Mouse (Mus musculus) mouse trophoblast stem cell (cell line): ENCODE results near the gene Myo15b.

Experiments
- in situ Hi-C, 2 experiments: fragments of 300-500 bp; cut with MseI, MboI; formaldehyde crosslinking; loops; 2 replicates in 1 of 2; 3 replicates in 1 of 2; pipeline ENCODE4 v1.15.1; 2025

The Myo15b gene

DNA sequence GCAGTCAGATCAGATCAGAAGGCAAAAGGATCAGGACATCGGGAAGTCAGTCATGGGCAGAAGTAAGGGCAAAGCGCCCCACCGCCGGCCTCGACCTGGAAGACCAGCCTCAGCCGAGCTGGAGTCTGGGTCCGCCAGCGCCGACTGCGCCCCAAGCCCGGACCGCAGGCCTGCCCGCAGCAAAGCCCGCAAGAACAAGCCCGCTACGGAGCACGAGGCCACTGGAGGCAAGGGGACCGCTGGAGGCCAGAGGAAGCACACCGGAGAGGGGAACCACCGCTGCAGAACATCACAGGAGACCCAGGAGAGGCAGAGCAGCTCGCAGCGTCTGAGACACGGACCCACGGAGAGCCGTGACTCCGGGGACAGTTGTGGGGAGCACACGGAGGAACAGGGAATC lies at the start of gene Myo15b:
Gene Myo15b, plus strand, starts transcription at position 53 of the 400 bp plus-strand sequence.
- in situ Hi-C loops, result no loop called here

DNA sequence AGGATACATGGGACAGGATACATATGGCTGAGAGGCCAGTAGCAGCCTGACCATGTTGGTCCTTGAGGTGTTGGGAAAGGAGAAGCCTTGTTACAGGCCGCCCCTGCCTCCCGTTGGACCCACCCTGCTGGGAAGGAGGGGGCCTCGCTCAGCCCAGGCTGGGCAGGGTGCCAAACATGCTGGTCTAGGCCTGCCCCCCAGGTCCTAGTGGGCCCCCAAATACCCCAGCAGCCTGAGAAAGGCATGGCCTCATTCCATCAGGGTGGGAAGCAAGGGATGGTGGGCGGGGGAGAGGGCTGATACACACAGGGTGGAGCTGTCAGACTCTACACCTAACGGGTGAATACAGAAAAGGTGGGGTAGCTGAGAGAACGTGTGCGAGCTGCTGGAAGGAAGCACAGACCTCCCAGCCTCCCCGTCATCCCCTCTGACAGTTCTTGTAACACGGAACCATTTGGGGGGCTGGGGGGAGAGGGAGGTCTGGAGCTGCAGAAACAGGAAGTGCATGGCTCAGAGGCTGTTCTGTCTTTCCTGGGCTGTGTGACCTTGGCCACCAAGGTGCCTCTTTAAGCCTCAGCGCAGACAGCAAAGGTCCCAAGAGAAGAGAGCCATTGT lies 49.4 kb upstream of the Myo15b start:
- in situ Hi-C loops, result no loop called here

DNA sequence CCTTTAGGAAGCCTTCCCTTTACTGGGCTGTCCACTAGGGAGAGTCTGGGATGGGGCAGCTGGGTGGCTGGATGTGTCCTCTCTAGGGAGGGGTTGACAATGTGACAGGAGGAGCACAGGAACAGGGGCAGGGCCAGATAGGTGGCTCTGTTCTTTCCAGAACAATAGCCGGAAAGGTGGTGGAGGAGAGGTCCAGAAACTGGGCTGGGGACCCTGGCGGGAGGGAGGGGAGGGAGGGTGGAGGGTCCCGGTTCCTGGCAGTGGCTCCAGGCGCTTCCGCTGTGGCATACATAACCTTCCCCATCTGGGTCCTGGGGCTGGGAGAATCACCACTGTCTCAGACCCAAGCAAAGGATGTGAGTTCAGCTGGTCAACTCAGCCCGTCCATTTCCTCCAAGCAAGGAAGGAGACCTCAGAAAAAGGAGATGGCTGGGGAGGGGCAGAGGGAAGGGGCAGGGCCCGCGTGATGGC lies 48.9 kb upstream of the Myo15b start:
- in situ Hi-C loops, result no loop called here

DNA sequence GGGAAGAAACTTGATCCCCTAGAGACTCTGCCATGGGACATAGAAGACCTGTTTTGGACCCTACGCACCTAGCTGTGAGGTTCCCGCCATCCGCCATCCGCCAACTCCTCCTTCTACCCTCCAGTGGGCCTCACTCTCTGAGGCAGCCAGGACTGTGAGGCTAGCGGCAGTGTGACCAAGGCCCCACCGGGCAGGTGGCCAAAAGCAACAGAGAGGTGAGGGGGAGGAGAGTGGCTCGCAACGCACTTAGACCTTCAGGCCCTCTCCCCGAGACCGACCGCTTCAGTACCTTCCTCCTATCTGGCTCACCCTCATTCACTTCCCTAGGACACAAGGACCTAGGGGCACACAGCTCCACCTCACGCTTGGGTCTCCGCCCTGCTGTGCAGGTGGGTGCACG lies 47.8 kb upstream of the Myo15b start:
- in situ Hi-C loops, result loop anchor here (5.0 kb wide), 1 partner anchor 83 kb away; no protein-coding TSS in a partner anchor

DNA sequence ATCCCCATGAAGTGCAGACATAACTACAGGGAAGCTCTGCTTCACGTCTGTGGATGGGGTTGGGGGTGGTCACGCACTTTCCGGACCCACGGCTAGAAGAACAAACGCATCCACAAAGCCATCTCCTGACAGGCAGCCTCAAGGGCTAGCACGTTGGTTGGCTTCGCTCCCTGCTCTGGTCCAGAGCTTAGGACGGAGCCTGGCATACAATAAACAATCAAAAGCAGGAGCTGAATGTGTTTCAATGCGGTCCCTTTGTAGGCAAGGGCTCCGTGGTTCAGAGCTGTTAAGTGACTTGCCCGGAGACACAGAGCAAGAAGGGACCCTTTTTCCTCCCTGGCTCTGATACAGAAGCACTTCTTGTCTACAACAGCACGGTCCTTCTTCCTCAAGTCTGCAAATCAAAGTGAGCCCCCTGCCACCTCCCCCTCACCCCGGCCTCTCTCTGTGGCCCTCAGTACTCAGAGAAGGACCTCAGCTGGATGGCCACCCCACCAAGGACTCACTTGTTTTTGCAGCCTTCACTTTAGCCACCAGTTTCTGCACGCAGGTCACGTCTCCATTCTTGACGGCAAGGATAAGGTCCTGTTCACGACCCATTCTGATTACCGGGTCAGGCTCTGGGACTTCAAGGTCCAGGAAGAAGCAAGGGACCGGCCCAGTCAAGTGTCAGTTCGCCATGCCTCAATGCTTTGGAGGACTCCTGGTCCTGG lies 46.7 kb upstream of the Myo15b start:
- in situ Hi-C loops, result loop anchor here (5.0 kb wide), 1 partner anchor 84 kb away; no protein-coding TSS in a partner anchor

DNA sequence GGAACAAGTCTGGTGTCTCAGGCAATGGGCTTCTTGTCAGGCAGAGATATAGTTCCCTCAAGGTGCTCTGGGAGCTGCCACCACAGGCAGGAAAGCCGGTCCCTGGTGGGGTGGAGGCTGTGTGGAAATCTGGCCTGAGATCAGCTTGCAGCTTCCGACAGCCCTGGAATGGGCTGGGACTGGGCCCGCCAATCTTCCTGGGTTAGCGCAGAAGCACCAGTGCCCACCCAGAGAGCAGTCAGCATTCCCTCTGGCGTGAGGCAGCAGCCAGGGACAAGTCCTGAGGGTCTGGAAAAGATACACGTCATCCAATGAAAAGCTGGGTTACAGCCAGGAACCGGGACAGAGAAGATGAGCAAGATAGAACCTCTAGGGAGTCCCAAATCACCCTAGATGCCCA lies 46.1 kb upstream of the Myo15b start:
- in situ Hi-C loops, result loop anchor here (5.0 kb wide), 1 partner anchor 85 kb away; no protein-coding TSS in a partner anchor

DNA sequence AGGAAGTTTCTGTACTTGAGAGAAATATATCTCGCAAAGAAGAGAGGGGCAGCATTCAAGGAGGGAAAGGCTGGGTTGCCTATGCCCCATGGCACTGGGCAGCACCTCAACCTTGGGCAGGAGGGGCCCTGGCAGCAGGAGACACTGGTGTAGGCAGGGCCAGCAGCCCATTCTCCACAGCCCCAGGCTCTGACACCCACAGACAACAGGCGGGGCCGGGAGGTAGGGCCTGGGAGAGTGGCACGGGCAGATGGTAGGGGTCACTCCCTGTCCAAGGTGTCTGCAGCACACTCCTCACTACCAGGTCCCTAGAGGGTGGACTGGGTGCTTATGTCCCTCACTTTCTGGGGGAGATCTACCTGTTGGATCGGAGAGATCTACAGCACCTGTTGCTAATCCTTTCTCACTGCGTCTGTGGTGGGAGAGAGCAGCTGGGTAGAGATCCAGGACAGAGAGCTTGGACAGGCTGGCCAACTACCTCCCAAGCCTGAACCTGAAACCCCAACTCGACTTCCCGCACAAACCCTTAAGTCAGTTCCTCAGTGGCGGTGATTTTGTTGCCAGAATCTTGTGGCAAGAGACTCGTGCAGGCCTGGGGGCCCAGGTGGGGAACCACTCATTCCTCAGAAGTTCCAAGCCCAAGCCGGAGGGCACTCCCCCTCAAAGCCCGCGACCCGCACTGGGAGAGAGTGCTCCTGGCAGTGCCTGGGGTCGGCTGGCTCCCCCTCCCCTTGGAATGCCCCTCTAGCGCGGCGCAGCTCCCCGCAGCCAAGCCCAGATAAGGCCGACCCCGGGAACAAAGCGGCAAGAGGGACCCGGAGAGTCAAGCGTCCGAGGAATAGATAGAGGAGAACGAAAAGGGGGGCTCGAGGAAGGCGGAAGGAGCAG lies 45.4 kb upstream of the Myo15b start:
- in situ Hi-C loops, result loop anchor here (5.0 kb wide), 1 partner anchor 85 kb away; no protein-coding TSS in a partner anchor

DNA sequence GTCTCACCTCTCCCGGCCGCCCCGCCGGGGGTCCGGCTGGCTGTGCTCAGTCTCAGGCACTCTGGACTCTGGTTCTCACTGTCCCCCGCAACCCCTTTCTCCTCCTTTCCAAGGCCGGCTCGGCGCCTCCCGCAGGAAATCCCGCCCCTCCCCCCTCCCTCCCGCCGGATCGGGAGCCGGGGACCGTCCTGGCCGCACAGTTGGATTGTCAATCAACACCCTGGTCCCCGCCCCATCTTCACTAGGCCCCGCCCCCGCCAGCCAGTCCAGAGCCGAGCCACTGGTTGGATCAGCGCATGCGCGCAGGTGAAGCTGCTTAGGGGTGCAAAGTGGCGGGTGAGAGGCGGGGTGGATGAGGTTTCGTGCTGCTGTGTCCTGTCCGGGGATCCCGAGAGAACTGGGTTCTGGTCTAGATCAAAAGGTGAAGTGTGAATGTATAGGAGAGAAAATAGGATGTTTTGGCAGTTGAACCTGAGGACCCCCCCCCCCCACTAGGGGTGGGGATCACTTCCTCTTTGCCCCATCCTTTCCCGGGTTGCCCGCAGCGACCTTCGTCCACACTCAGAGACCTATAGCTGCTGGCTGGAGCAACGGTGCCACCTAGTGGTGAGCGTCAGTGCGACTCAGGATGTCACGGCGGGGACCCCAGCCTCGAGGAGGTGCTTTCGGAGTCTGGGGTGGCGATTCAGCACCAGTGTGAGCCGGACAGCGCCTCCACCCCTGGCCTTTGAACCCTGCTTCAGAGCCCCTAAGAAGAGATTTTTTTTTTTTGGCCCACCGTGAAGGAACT lies 44.5 kb upstream of the Myo15b start, which contains the start of gene Caskin2:
Gene Caskin2, minus strand, starts transcription at position 133 of the 790 bp plus-strand sequence.
- in situ Hi-C loops, result loop anchor here (5.0 kb wide), 1 partner anchor 86 kb away; no protein-coding TSS in a partner anchor

DNA sequence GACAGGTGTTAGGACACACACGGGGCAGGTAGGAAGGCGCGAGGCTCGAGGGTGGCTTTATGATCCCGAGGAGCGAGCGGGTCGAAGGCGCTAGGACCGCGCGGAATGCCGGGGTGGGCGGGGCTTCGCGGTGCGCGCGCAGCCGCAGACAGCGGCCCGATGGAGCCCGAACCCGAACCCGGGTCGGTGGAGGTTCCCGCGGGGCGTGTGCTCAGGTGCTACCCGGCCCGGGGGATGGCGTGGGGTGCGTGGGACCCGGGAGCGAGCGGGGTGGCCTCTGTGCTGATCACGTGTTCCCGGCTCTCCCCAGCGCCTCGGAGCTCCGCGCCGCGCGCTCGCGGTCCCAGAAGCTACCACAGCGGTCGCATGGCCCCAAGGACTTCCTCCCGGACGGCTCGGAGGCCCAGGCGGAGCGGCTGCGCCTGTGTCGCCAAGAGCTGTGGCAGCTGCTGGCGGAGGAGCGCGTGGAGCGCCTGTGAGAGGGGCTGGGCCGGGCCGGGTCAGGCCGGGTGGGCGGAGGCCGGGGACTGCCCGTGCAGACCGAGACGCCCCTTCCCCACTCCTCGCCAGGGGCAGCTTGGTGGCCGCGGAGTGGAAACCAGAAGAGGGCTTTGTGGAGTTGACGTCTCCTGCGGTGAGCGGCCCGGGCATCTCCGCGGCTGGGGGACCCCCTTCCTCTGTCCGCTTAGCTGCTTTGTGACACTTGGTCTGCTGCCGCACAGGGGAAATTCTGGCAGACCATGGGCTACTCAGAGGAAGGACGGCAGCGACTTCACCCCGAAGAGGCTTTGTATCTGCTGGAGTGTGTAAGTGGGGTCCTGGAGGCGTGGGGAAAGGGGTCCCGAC lies 43.4 kb upstream of the Myo15b start, which contains the start of gene Tsen54:
Gene Tsen54, plus strand, starts transcription at position 120 of the 846 bp plus-strand sequence.
- in situ Hi-C loops, result loop anchor here (5.0 kb wide), 1 partner anchor 88 kb away; no protein-coding TSS in a partner anchor

DNA sequence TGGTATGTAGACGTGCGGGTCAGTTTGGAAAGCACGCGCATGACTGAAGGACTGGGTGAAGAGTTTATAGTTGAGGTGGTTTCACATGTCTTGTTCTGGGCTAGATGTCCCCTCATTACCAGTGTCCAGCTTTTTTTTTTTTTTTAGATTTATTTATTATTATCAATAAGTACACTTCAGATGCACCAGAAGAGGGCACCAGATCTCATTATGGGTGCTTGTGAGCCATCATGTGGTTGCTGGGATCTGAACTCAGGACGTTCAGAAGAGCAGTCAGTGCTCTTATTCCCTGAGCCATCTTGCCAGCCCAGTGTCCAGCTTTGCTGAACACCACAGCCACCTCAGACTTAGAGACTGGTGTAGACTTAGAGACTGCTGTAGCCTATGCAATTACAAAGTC lies 40.9 kb upstream of the Myo15b start:
- in situ Hi-C loops, result no loop called here

DNA sequence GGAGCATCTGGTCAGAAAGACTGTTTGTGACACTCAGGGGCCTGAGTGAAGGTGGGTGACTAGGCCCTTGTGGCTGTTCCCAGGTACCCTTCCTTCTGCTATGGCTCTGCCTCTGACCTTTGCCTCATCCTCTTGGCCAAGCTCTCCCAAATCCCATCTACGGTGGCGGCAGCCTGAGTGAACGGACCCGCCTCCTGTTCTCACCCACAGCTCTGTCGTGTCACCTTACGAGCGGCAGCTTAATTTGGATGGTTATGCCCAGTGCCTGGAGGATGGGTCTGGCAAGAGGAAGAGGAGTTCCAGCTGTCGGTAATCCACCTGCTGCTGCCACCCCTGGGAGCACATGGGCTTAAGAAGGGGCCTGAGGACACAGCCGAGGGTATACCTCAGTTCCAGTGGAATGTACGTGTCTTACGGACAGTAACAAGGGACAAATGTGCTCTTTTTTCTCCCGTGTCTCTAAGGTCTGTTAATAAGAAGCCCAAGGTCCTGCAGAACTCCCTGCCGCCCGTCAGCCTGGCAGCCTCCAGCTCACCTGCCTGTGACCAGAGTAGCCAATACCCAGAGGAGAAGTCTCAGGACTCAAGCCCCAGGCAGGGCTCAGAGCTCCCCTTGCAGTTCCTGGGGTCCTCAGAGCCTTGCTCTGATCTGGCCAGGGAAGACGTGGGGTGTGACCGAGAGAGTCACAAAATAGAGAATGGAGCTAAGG lies 38.1 kb upstream of the Myo15b start:
- in situ Hi-C loops, result no loop called here

DNA sequence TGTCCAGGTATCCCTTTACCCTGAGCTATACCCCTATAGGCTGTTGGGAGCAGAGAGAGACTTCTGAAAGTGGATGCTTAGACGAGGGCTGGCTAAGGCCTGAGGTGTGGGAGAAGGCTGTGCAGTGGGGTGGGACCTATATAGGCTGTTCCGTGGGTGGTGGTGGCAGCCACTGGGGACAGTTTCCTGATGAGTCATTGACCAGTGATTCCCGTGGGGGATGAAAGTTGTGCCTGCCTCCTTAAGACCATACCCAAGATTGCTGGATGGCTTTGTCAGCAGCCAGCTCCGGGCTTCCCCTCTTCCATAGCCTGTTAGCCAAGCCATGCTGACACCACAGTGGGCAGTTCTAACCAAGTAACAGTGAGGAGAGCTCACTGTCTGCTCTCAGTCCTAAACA lies 37.2 kb upstream of the Myo15b start:
- in situ Hi-C loops, result no loop called here

DNA sequence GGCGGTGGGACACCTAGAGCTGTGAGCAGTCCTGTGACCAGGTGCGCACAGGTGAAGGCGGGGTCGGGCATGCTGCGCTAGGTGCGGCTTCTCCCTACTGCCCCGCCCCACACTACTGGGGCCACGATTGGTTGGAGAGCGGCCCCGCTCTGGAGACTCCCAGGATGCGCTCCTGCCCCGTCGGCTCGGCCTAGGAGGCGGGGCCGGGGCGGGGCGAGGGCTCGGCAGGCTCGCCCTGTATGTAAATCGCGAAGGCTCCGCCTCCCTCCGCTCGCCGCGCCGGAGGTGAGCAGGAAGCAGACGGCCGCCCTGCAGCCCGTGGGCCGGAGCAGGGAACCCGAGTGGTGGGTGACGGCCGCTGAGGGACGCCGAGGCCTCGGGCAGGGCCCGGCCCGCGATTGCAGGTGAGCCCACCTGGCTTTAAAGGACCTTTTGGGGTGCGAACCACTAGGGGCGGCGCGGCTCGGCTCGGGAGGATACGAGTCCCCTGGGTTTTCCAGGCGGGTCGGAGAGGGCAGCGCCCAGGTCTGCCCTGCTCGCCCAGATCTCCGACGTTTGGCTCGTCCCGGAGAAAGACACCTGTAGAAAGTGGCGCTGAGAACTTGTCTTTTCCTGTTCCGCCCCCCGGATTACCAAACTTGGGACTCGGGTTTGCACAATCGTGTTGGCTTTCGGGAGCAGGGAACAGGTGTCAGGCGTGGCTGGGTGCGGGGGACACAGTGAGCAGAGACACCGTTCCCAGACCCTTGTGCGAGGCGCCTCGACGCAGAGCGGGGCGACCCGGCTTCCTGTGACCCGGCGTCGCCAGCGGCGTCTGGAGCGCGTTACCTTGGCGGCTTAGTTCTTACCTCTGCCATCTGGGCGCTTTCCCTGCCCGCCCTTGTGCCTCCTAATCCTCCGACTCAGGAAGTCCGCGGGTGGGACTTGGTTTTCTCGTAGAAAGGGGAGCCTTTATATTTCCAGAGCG lies 34.1 kb upstream of the Myo15b start, which contains the start of gene Llgl2:
Gene Llgl2, plus strand, starts transcription at position 276 of the 967 bp plus-strand sequence.
- in situ Hi-C loops, result no loop called here

DNA sequence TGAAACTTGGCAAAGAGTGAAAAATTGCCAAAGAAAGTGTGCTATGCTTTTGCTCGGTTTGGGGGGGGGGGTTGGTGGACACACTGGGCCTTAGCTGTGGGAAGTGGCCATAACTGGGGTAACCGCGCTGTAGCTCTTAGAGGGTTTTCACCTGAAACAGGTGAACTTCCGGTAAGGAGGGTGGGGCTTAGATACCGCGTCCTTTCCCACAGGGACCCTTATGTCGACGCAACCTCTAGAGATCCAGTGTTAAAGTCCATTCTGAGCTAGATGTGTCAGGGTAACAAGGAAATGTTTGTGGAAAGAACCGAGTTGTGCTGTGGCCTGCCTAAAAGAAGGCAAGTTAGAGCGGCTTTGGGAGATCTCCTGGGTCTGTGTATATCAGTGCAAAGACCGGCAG lies 33.4 kb upstream of the Myo15b start:
- in situ Hi-C loops, result no loop called here

DNA sequence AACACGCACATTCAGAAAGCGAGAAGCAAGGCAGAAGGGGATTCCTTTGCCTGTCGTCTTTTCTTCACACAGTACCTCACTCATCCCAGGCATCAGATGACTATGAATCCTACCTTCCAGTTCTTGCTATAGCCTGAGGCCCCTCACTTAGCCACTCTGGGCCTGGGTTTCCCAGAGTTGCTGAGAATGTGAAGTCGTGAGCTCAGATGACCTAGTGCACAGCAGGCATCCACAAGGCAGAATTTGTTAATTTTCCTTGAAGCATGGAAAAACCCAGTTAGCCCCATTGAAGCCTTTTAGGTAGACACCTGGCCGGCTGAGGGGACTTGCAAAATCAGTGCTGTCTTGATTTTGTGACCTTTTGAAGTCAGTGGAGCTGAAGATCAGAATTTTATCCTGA lies 31.7 kb upstream of the Myo15b start:
- in situ Hi-C loops, result no loop called here

DNA sequence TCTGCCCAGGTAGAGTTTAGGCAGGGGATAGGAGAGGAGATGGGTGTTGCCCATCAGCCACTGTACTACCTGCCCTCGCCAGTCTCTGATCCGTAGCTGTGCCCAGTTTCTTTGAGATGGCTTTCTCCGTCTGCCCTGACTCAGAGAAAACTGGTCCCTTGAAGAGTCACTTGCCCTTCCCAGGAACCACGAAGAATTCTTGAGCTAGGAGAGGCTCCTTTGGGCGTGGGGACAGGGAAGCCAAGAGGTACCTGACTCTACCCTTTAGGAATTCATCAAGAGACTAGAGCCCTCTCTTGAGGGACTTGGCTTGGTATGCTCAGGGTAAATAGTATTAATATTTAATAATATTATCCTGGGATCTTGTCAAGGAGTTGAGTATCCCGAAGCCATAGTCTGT lies 30.6 kb upstream of the Myo15b start:
- in situ Hi-C loops, result no loop called here

DNA sequence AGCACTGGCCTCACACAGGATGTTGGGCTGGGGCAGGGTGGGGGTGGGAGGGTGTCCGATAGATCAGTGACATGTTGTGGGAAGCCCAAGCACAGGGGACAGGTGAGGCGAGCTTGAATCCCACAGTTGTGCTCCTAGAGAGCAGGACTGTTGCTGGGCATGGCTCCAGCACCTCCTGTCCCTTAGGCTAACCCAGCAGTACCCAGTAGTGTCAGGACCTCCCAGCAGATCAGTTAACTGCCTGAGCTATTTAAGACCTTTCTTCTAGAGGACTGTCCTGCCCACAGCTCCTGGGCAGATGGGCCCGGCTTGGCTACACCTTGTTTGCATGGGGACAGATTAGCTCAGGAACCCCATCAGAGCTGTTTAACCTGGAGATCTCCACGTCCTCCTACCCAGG lies 29.2 kb upstream of the Myo15b start:
- in situ Hi-C loops, result no loop called here
